Mouse (Mus musculus) CH12.LX (cell line): ENCODE data around the gene Csdc2.

Experiments
- CTCF ChIP-seq, 2 experiments: IDR thresholded peaks in 1 of 2; conservative IDR thresholded peaks in 1 of 2; 2 replicates each; pipeline ENCODE4 v1.5.1; 2011 to 2012; ENCODE audit warnings: low read depth in 2 of 2, low read length in 2 of 2, improper control_type of control experiment in 1 of 2, inconsistent platforms in 1 of 2, mild to moderate bottlenecking in 1 of 2, moderate library complexity in 1 of 2
- E2F4 ChIP-seq: IDR thresholded peaks from 2 replicates; pipeline ENCODE4 v1.6.1; 2011; ENCODE audit warnings: low read depth, low read length, improper control_type of control experiment; ENCODE audit not compliant: insufficient replicate concordance
- ELF1 ChIP-seq: IDR thresholded peaks from 2 replicates; pipeline ENCODE4 v1.6.1; 2014; ENCODE audit warnings: low read depth, mild to moderate bottlenecking, inconsistent platforms, low read length, improper control_type of control experiment
- EP300 ChIP-seq: IDR thresholded peaks from 2 replicates; pipeline ENCODE4 v1.6.1; 2011; ENCODE audit warnings: low read length, improper control_type of control experiment
- ETS1 ChIP-seq: conservative IDR thresholded peaks from 2 replicates; pipeline ENCODE4 v1.6.1; 2012; ENCODE audit warnings: low read depth, mild to moderate bottlenecking, inconsistent platforms, low read length, improper control_type of control experiment, moderate library complexity
- MAFK ChIP-seq: IDR thresholded peaks from 2 replicates; pipeline ENCODE4 v1.6.1; 2011; ENCODE audit warnings: low read length, improper control_type of control experiment; ENCODE audit not compliant: insufficient replicate concordance
- POLR2A ChIP-seq: IDR thresholded peaks from 2 replicates; pipeline ENCODE4 v1.6.1; 2011; ENCODE audit warnings: low read depth, mild to moderate bottlenecking, improper control_type of control experiment, low read length
- POLR2AphosphoS2 ChIP-seq: IDR thresholded peaks from 2 replicates; pipeline ENCODE4 v1.6.1; 2011; ENCODE audit warnings: low read depth, low read length, improper control_type of control experiment
- RAD21 ChIP-seq: IDR thresholded peaks from 2 replicates; pipeline ENCODE4 v1.6.1; 2011; ENCODE audit warnings: low read depth, mild to moderate bottlenecking, low read length, improper control_type of control experiment, moderate library complexity
- SIN3A ChIP-seq: IDR thresholded peaks from 2 replicates; pipeline ENCODE4 v1.6.1; 2012; ENCODE audit warnings: low read length, improper control_type of control experiment, inconsistent platforms
- ZKSCAN1 ChIP-seq: IDR thresholded peaks from 2 replicates; pipeline ENCODE4 v1.6.1; 2012; ENCODE audit warnings: low read depth, inconsistent platforms, low read length, improper control_type of control experiment, borderline replicate concordance

- no peak for TF ChIP-seq POLR2A
- no peak for TF ChIP-seq CTCF (conservative IDR thresholded peaks at IDR 0.05 in 1 of 2, IDR thresholded peaks at IDR 0.05 in 1 of 2; ENCODE audit: low read depth in 2 of 2, low read length in 2 of 2)
- no peak for TF ChIP-seq ZKSCAN1
- TF ChIP-seq ELF1, result no peak
- no peak for TF ChIP-seq E2F4
- TF ChIP-seq SIN3A, result no peak
- TF ChIP-seq MAFK, result no peak
- no peak for TF ChIP-seq ETS1
- no peak for TF ChIP-seq RAD21
- no peak for TF ChIP-seq POLR2AphosphoS2
- no peak for TF ChIP-seq EP300
Observed at GRCm38 (mm10) chr15:81935869-81936637, 506 bp upstream of the Csdc2 start.
